Mouse (Mus musculus): ENCODE results near the gene Pak7.

- no peak for TF ChIP-seq TAL1 (IDR thresholded peaks at IDR 0.05; ENCODE audit: low read length)
- no peak for TF ChIP-seq GATA1 (IDR thresholded peaks at IDR 0.05; ENCODE audit: low read length)
Observed at GRCm38 (mm10) chr2:136050793-136051615, 336.8 kb downstream of the Pak7 start.
